Comparison of ENCODE assay signal across 8 mouse cellular contexts in genomic region chr4:155832321-155832720, GRCm38 (mm10). TPM values are rescaled to one million over a fixed set of nuclear protein-coding genes. Genes with fewer than 3 reads are reported as not detected.
DNase-seq lines count a peak whose midpoint lies in the region; ATAC-seq and TF ChIP-seq lines count a peak whose summit lies in the region.

No protein-coding gene starts in this region.

- no peak for ATAC-seq in forebrain, embryonic 13.5 days
- ATAC-seq in liver, embryonic 14.5 days (ENCODE audit: insufficient read depth): no peak

- no peak for TF ChIP-seq EP300 in liver, embryonic 14.5 days (IDR thresholded peaks at IDR 0.05; ENCODE audit: low read depth)

- peak overlapping the region; percentile 74 for H3K4me3 ChIP-seq in C2C12 (ENCODE audit: insufficient read depth, poor library complexity, severe bottlenecking)
- peak overlapping the region; percentile 91 for H3K4me3 ChIP-seq in forebrain, embryonic 13.5 days
- H3K4me3 ChIP-seq in liver, embryonic 14.5 days (ENCODE audit: insufficient read depth in 1 of 2, low read depth in 2 of 2, low read length in 2 of 2): peak overlapping the region; percentile 90 to 95

- no peaks in the 10 kb centered on the region for H3K27me3 ChIP-seq in C2C12 (ENCODE audit: control insufficient read depth, insufficient read depth, insufficient read length)
- H3K27me3 ChIP-seq in forebrain, embryonic 13.5 days: no peaks in the 10 kb centered on the region
- H3K27me3 ChIP-seq in liver, embryonic 14.5 days (ENCODE audit: control insufficient read depth, insufficient read depth, low read length): no peaks in the 10 kb centered on the region

- peak overlapping the region; percentile 99 for H3K4me2 ChIP-seq in forebrain, embryonic 13.5 days
- peak overlapping the region; percentile 85 for H3K4me2 ChIP-seq in liver, embryonic 14.5 days (ENCODE audit: low read depth)

- H3K79me2 ChIP-seq in C2C12 (ENCODE audit: control insufficient read depth, insufficient read depth): peaks cover 19% of the 10 kb centered on the region

- H3K4me1 ChIP-seq in forebrain, embryonic 13.5 days: peaks cover 25% of the 10 kb centered on the region
- H3K4me1 ChIP-seq in liver, embryonic 14.5 days (replicated peaks; ENCODE audit: control insufficient read depth in 2 of 2, insufficient read depth in 2 of 2, low read length in 1 of 2): peaks cover 6 to 13% of the 10 kb centered on the region in 2 experiments; a peak in 3 of 4 replicates

- peaks cover 16% of the 10 kb centered on the region for H3K79me3 ChIP-seq in C2C12 (ENCODE audit: low read depth)

- no peaks in the 10 kb centered on the region for H3K9me3 ChIP-seq in forebrain, embryonic 13.5 days (replicated peaks)
- no peaks in the 10 kb centered on the region for H3K9me3 ChIP-seq in liver, embryonic 14.5 days (ENCODE audit: control insufficient read depth, low read length)

- peak overlapping the region; percentile 93 for H3ac ChIP-seq in C2C12 (ENCODE audit: control insufficient read depth, insufficient read length, low read depth)

- peak overlapping the region; percentile 93 for H3K9ac ChIP-seq in forebrain, embryonic 13.5 days
- peak overlapping the region; percentile 95 for H3K9ac ChIP-seq in liver, embryonic 14.5 days (replicated peaks)

- 54% methylated on average over 10 of the region's 10 CpGs for WGBS in forebrain, embryonic 13.5 days
- 44% methylated on average over 10 of the region's 10 CpGs for WGBS in liver, embryonic 14.5 days (ENCODE audit: insufficient replicate concordance)

- no peak for TF ChIP-seq CTCF in C2C12 (IDR thresholded peaks at IDR 0.05; ENCODE audit: control insufficient read depth, insufficient read depth, insufficient read length)
- no peak for TF ChIP-seq CTCF in liver, embryonic 14.5 days (IDR thresholded peaks at IDR 0.05; ENCODE audit: low read depth)

- peak overlapping the region; percentile 89; the same call in 1 of the 2 replicates for H3K27ac ChIP-seq in forebrain, embryonic 13.5 days
- H3K27ac ChIP-seq in liver, embryonic 14.5 days: peak overlapping the region; percentile 68

- peak; percentile 92 for DNase-seq in heart, adult 11 months
- DNase-seq in heart, adult 8-10 months (ENCODE audit: low spot score): no peak
- no peak for DNase-seq in liver, embryonic 14.5 days (ENCODE audit: low read depth in 3 of 3, low spot score in 3 of 3)
- DNase-seq in yolk sac, embryonic 10.5 days (ENCODE audit: low spot score): no peak
- DNase-seq in gastrocnemius, postnatal 10 days: no peak
- DNase-seq in kidney, postnatal 36 days: no peak

- peaks cover 19% of the 10 kb centered on the region for H3K36me3 ChIP-seq in C2C12 (ENCODE audit: control insufficient read depth, insufficient read depth)
- peaks cover 27% of the 10 kb centered on the region for H3K36me3 ChIP-seq in forebrain, embryonic 13.5 days (ENCODE audit: poor library complexity, severe bottlenecking)
- H3K36me3 ChIP-seq in liver, embryonic 14.5 days (replicated peaks; ENCODE audit: control insufficient read depth, insufficient read depth, low read depth): peaks cover 13% of the 10 kb centered on the region

TF ChIP-seq in C2C12, 6 proteins besides CTCF, POLR2A, EP300 and RAD21:
- TF ChIP-seq MAX (IDR thresholded peaks at IDR 0.05) (no peak), USF1 (IDR thresholded peaks at IDR 0.05; ENCODE audit: low read depth) (no peak), MYOD1 (IDR thresholded peaks at IDR 0.05; ENCODE audit: control insufficient read depth, insufficient read length, low read depth) (no peak), FOSL1 (IDR thresholded peaks at IDR 0.05; ENCODE audit: insufficient read depth, low read length, poor library complexity, severe bottlenecking) (no peak), MYOG (IDR thresholded peaks at IDR 0.05; ENCODE audit: control insufficient read depth, extremely low read depth, insufficient read length) (no peak)

RNA-seq across cellular contexts. Expression of gene Aurkaip1, which starts 1.2 kb away (rescaled TPM):
- 100 to 1,000 TPM; 112 to 128 (median 117) TPM for total RNA-seq in heart, adult 8-10 months (2022)
- 140 TPM for polyA plus RNA-seq in C2C12 (2012; fragmentation: generic; extraction: Trizol)
- polyA plus RNA-seq in forebrain, embryonic 13.5 days (2015; fragmentation: Nextera tagmentation; extraction: Ambion mirVana): 147 and 151 TPM in 2 replicates
- 67.4 and 77.0 TPM in 2 replicates for polyA plus RNA-seq in liver, embryonic 14.5 days (2012; rRNA removed)
- polyA plus RNA-seq in liver, embryonic 14.5 days (2014; fragmentation: Nextera tagmentation; extraction: Ambion mirVana): 117 and 120 TPM in 2 replicates
- total RNA-seq in gastrocnemius, postnatal 10 days (2021): 10 to 100 TPM; 85.0 to 93.2 TPM

RNA-seq across cellular contexts. Expression of gene Mxra8, which starts 7.2 kb away (rescaled TPM):
- 10 to 100 TPM; 19.7 to 30.4 (median 24.4) TPM for total RNA-seq in heart, adult 8-10 months (2022)
- 38.0 TPM for polyA plus RNA-seq in C2C12 (2012; fragmentation: generic; extraction: Trizol)
- 15.6 and 17.1 TPM in 2 replicates for polyA plus RNA-seq in forebrain, embryonic 13.5 days (2015; fragmentation: Nextera tagmentation; extraction: Ambion mirVana)
- polyA plus RNA-seq in liver, embryonic 14.5 days (2012; rRNA removed): 5.4 and 6.2 TPM in 2 replicates
- polyA plus RNA-seq in liver, embryonic 14.5 days (2014; fragmentation: Nextera tagmentation; extraction: Ambion mirVana): 3.9 and 4.9 TPM in 2 replicates
- total RNA-seq in gastrocnemius, postnatal 10 days (2021): 100 to 1,000 TPM; 112 to 136 TPM

RNA-seq across cellular contexts. Expression of gene Dvl1, which starts 14.9 kb away (rescaled TPM):
- total RNA-seq in heart, adult 8-10 months (2022): 10 to 100 TPM; 41.3 to 50.7 (median 49.8) TPM
- 46.6 TPM for polyA plus RNA-seq in C2C12 (2012; fragmentation: generic; extraction: Trizol)
- 7.2 and 7.6 TPM in 2 replicates for polyA plus RNA-seq in forebrain, embryonic 13.5 days (2015; fragmentation: Nextera tagmentation; extraction: Ambion mirVana)
- 20.9 and 24.5 TPM in 2 replicates for polyA plus RNA-seq in liver, embryonic 14.5 days (2012; rRNA removed)
- polyA plus RNA-seq in liver, embryonic 14.5 days (2014; fragmentation: Nextera tagmentation; extraction: Ambion mirVana): 2.8 and 3.9 TPM in 2 replicates
- 10 to 100 TPM; 96.4 to 99.6 TPM for total RNA-seq in gastrocnemius, postnatal 10 days (2021)

RNA-seq across cellular contexts. Expression of gene Ccnl2, which starts 20.0 kb away (rescaled TPM):
- 10 to 100 TPM; 20.3 to 30.7 (median 26.2) TPM for total RNA-seq in heart, adult 8-10 months (2022)
- 18.8 TPM for polyA plus RNA-seq in C2C12 (2012; fragmentation: generic; extraction: Trizol)
- 166 and 179 TPM in 2 replicates for polyA plus RNA-seq in forebrain, embryonic 13.5 days (2015; fragmentation: Nextera tagmentation; extraction: Ambion mirVana)
- polyA plus RNA-seq in liver, embryonic 14.5 days (2012; rRNA removed): 43.3 and 65.8 TPM in 2 replicates
- 51.2 and 57.2 TPM in 2 replicates for polyA plus RNA-seq in liver, embryonic 14.5 days (2014; fragmentation: Nextera tagmentation; extraction: Ambion mirVana)
- 10 to 100 TPM; 31.0 to 47.8 TPM for total RNA-seq in gastrocnemius, postnatal 10 days (2021)

RNA-seq across cellular contexts. Expression of gene Mrpl20, which starts 29.6 kb away (rescaled TPM):
- total RNA-seq in heart, adult 8-10 months (2022): 10 to 100 TPM; 78.5 to 86.8 (median 80.6) TPM
- 262 TPM for polyA plus RNA-seq in C2C12 (2012; fragmentation: generic; extraction: Trizol)
- polyA plus RNA-seq in forebrain, embryonic 13.5 days (2015; fragmentation: Nextera tagmentation; extraction: Ambion mirVana): 251 and 266 TPM in 2 replicates
- polyA plus RNA-seq in liver, embryonic 14.5 days (2012; rRNA removed): 41.6 and 62.8 TPM in 2 replicates
- polyA plus RNA-seq in liver, embryonic 14.5 days (2014; fragmentation: Nextera tagmentation; extraction: Ambion mirVana): 197 and 200 TPM in 2 replicates
- 10 to 100 TPM; 56.6 to 58.0 TPM for total RNA-seq in gastrocnemius, postnatal 10 days (2021)
